ENCODE assay signal across 1 mouse cellular context in the genomic region with DNA sequence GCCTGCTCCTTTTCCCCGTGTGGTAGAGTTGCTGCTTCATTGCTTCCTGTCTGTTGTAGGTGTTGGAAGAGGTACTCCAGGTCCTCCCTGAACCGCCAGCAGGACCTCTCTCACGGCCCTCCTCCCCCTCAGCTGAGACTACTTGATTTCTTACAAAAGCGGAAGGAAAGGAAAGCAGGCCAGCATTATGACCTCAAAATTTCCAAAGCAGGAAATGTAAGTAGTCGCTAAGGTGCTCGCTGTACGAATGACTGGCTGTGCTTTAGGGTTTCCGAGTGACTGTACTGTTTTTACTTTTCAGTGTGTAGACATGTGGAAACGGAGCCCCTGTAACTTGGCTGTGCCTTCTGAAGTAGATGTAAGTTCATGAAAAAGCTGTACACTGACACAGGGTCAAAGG.
TF ChIP-seq lines count a peak whose summit lies in the region.

No protein-coding gene starts in this region.

TF ChIP-seq in CH12.LX, 34 proteins besides CTCF, POLR2A, EP300 and RAD21:
- no peak for TF ChIP-seq CHD1 (IDR thresholded peaks at IDR 0.05; ENCODE audit: low read depth, low read length)
- TF ChIP-seq NELFE (IDR thresholded peaks at IDR 0.05; ENCODE audit: low read depth, low read length), result no peak
- TF ChIP-seq JUND (conservative IDR thresholded peaks at IDR 0.05; ENCODE audit: low read depth, low read length), result peak; percentile 89
- TF ChIP-seq ZMIZ1 (IDR thresholded peaks at IDR 0.05; ENCODE audit: low read depth, low read length), result no peak
- TF ChIP-seq MYC (IDR thresholded peaks at IDR 0.05; ENCODE audit: low read depth, low read length), result peak; percentile 56; the same call in 1 of the 2 replicates
- no peak for TF ChIP-seq NRF1 (IDR thresholded peaks at IDR 0.05; ENCODE audit: low read depth, low read length)
- TF ChIP-seq TCF12 (IDR thresholded peaks at IDR 0.05; ENCODE audit: low read depth, low read length), result no peak; the same call in 1 of the 2 replicates
- TF ChIP-seq RCOR1 (conservative IDR thresholded peaks at IDR 0.05; ENCODE audit: low read depth, low read length), result no peak
- peak; percentile 49 for TF ChIP-seq MEF2A (IDR thresholded peaks at IDR 0.05; ENCODE audit: borderline replicate concordance, low read depth, low read length)
- no peak for TF ChIP-seq MAZ (IDR thresholded peaks at IDR 0.05; ENCODE audit: low read depth, low read length)
- peak; percentile 94 for TF ChIP-seq JUN (IDR thresholded peaks at IDR 0.05; ENCODE audit: insufficient read depth, low read depth, low read length)
- no peak for TF ChIP-seq USF2 (conservative IDR thresholded peaks at IDR 0.05; ENCODE audit: low read depth, low read length)
- no peak for TF ChIP-seq GABPA (IDR thresholded peaks at IDR 0.05; ENCODE audit: insufficient replicate concordance, low read depth, low read length)
- TF ChIP-seq SMC3 (IDR thresholded peaks at IDR 0.05; ENCODE audit: low read depth, low read length), result no peak
- TF ChIP-seq ZKSCAN1 (IDR thresholded peaks at IDR 0.05; ENCODE audit: borderline replicate concordance, low read depth, low read length), result no peak
- peak; percentile 93 for TF ChIP-seq SIN3A (IDR thresholded peaks at IDR 0.05; ENCODE audit: low read length)
- TF ChIP-seq E2F4 (IDR thresholded peaks at IDR 0.05; ENCODE audit: insufficient replicate concordance, low read depth, low read length), result no peak
- TF ChIP-seq BHLHE40 (IDR thresholded peaks at IDR 0.05; ENCODE audit: low read depth, low read length), result peak; percentile 59
- TF ChIP-seq UBTF (IDR thresholded peaks at IDR 0.05; ENCODE audit: low read depth, low read length), result no peak
- peak; percentile 73 for TF ChIP-seq IRF4 (IDR thresholded peaks at IDR 0.05; ENCODE audit: low read depth, low read length)
- peak; percentile 40; the same call in 1 of the 2 replicates for TF ChIP-seq CHD2 (IDR thresholded peaks at IDR 0.05; ENCODE audit: low read length)
- no peak for TF ChIP-seq USF1 (IDR thresholded peaks at IDR 0.05; ENCODE audit: low read depth, low read length)
- peak; percentile 96 for TF ChIP-seq ETS1 (conservative IDR thresholded peaks at IDR 0.05; ENCODE audit: low read depth, low read length)
- no peak for TF ChIP-seq POLR2AphosphoS2 (IDR thresholded peaks at IDR 0.05; ENCODE audit: low read depth, low read length)
- no peak for TF ChIP-seq HCFC1 (IDR thresholded peaks at IDR 0.05; ENCODE audit: low read depth, low read length)
- TF ChIP-seq PAX5 (IDR thresholded peaks at IDR 0.05; ENCODE audit: low read length), result no peak
- TF ChIP-seq ELF1 (IDR thresholded peaks at IDR 0.05; ENCODE audit: low read depth, low read length), result peak; percentile 70
- TF ChIP-seq MAX (IDR thresholded peaks at IDR 0.05; ENCODE audit: low read length), result peak; percentile 9; the same call in 1 of the 2 replicates
- TF ChIP-seq ZNF384 (IDR thresholded peaks at IDR 0.05; ENCODE audit: low read depth, low read length), result no peak
- no peak for TF ChIP-seq MAFK (IDR thresholded peaks at IDR 0.05; ENCODE audit: insufficient replicate concordance, low read length)
- no peak for TF ChIP-seq KAT2A (IDR thresholded peaks at IDR 0.05; ENCODE audit: insufficient replicate concordance, low read length)
- TF ChIP-seq TBP (conservative IDR thresholded peaks at IDR 0.05; ENCODE audit: low read depth, low read length), result no peak
- no peak for TF ChIP-seq ZC3H11A (IDR thresholded peaks at IDR 0.05; ENCODE audit: low read depth, low read length)
- peak; percentile 76; the same call in 1 of the 2 replicates for TF ChIP-seq MXI1 (IDR thresholded peaks at IDR 0.05; ENCODE audit: low read depth, low read length)
TF ChIP-seq in CH12.LX: peak in this region for 12.
